Mouse (Mus musculus): ENCODE measurements around the gene Hist1h2bb. TPM values are rescaled to one million over a fixed set of nuclear protein-coding genes. Genes with fewer than 3 reads are reported as not detected.
"Not testable (repeated sequence)": the region's sequence is repeated elsewhere in the genome, so short reads cannot be mapped to it uniquely, and the experiment has no call there.

Gene Hist1h2bb
- polyA plus RNA-seq, 1 experiment from 2014 or later, result 1.2 TPM

GRCm38 (mm10) chr13:23757921-23758320 lies 11.4 kb downstream of the Hist1h2bb start:
- peaks cover 7% of the 10 kb centered on the region for H3K4me1 ChIP-seq (ENCODE audit: control insufficient read depth, insufficient read depth, low read length)
- H3K9ac ChIP-seq (ENCODE audit: low read depth, low read length), result no peak overlapping the region; the same call in 1 of the 2 replicates
- 54% methylated on average over 3 of the region's 3 CpGs for WGBS
- peak overlapping the region; percentile 93 for H3K27ac ChIP-seq (replicated peaks; ENCODE audit: low read depth, low read length)
- H3K4me3 ChIP-seq (ENCODE audit: low read depth, low read length), result peak overlapping the region; percentile 45
- H3K4me2 ChIP-seq (ENCODE audit: low read depth, low read length), result peak overlapping the region; percentile 76
- H3K27me3 ChIP-seq (replicated peaks; ENCODE audit: control insufficient read depth, insufficient read depth, low read length), result no peaks in the 10 kb centered on the region
- ATAC-seq (ENCODE audit: low read depth) (no peak), DNase-seq (ENCODE audit: low spot score) (no peak)
- no peaks in the 10 kb centered on the region for H3K9me3 ChIP-seq (ENCODE audit: control insufficient read depth, low read length)
- H3K36me3 ChIP-seq (ENCODE audit: control insufficient read depth, insufficient read depth, low read length), result no peaks in the 10 kb centered on the region

- peaks cover 13% of the 10 kb centered on the region for H3K4me1 ChIP-seq (ENCODE audit: control insufficient read depth, insufficient read depth, low read length)
- no peaks in the 10 kb centered on the region for H3K9me3 ChIP-seq (ENCODE audit: control insufficient read depth, low read length)
- 74% methylated on average over 3 of the region's 3 CpGs for WGBS
- no peak overlapping the region for H3K9ac ChIP-seq (ENCODE audit: low read depth, low read length)
- H3K36me3 ChIP-seq (ENCODE audit: control insufficient read depth, insufficient read depth, low read length), result no peaks in the 10 kb centered on the region
- H3K4me2 ChIP-seq (ENCODE audit: low read depth, low read length), result 0 out of 2 replicates have a peak overlapping the region, but pooled peaks have one; percentile 84
- no peak for DNase-seq (ENCODE audit: low spot score)
- H3K27ac ChIP-seq (replicated peaks; ENCODE audit: low read depth, low read length), result peak overlapping the region; percentile 93; the same call in 1 of the 2 replicates
- ATAC-seq (ENCODE audit: low read depth), result no peak
- H3K4me3 ChIP-seq (ENCODE audit: low read depth, low read length), result no peak overlapping the region
- no peaks in the 10 kb centered on the region for H3K27me3 ChIP-seq (replicated peaks; ENCODE audit: control insufficient read depth, insufficient read depth, low read length)
Measured at GRCm38 (mm10) chr13:23759251-23759771, 12.8 kb downstream of the Hist1h2bb start.

DNA sequence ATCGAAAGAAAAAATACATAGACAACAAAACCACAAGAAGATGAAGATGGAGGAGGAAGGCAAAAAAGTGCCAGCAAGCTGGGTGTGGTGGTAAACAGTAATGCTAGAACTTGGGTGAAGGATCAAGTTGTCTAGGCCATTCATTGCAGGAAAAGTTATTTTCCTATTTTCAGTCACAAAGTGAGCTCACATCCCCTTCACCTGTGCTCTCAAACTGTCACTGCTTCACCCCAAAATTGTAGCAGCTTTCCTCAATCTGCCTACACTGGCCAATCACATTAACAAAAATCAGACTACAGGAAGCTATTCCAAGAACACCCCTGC lies 13.3 kb downstream of the Hist1h2bb start:
- ATAC-seq (ENCODE audit: low read depth) (no peak), DNase-seq (ENCODE audit: low spot score) (no peak)
- no peaks in the 10 kb centered on the region for H3K27me3 ChIP-seq (replicated peaks; ENCODE audit: control insufficient read depth, insufficient read depth, low read length)
- 83% methylated on average over 1 of the region's 1 CpGs for WGBS
- peak overlapping the region; percentile 54 for H3K4me3 ChIP-seq (ENCODE audit: low read depth, low read length)
- no peaks in the 10 kb centered on the region for H3K9me3 ChIP-seq (ENCODE audit: control insufficient read depth, low read length)
- H3K36me3 ChIP-seq (ENCODE audit: control insufficient read depth, insufficient read depth, low read length), result no peaks in the 10 kb centered on the region
- peak overlapping the region; percentile 84 for H3K4me2 ChIP-seq (ENCODE audit: low read depth, low read length)
- peaks cover 18% of the 10 kb centered on the region for H3K4me1 ChIP-seq (ENCODE audit: control insufficient read depth, insufficient read depth, low read length)
- peak overlapping the region; percentile 68 for H3K9ac ChIP-seq (ENCODE audit: low read depth, low read length)
- H3K27ac ChIP-seq (replicated peaks; ENCODE audit: low read depth, low read length), result peak overlapping the region; percentile 93

- Histone ChIP-seq H3K9me3 (ENCODE audit: control insufficient read depth, low read length) (no peaks in the 10 kb centered on the region), H3K36me3 (ENCODE audit: control insufficient read depth, insufficient read depth, low read length) (no peaks in the 10 kb centered on the region), H3K4me1 (ENCODE audit: control insufficient read depth, insufficient read depth, low read length) (peaks cover 20% of the 10 kb centered on the region), H3K9ac (ENCODE audit: low read depth, low read length) (peak overlapping the region; percentile 68), H3K4me2 (ENCODE audit: low read depth, low read length) (peak overlapping the region; percentile 84), H3K4me3 (ENCODE audit: low read depth, low read length) (peak overlapping the region; percentile 54), H3K27ac (replicated peaks; ENCODE audit: low read depth, low read length) (peak overlapping the region; percentile 93), H3K27me3 (replicated peaks; ENCODE audit: control insufficient read depth, insufficient read depth, low read length) (no peaks in the 10 kb centered on the region)
- DNase-seq (ENCODE audit: low spot score) (peak; percentile 56), ATAC-seq (ENCODE audit: low read depth) (peak; percentile 3)
- WGBS, result 1% methylated on average over 17 of the region's 27 CpGs
Measured at GRCm38 (mm10) chr13:23760240-23760971, 13.9 kb downstream of the Hist1h2bb start.

DNA sequence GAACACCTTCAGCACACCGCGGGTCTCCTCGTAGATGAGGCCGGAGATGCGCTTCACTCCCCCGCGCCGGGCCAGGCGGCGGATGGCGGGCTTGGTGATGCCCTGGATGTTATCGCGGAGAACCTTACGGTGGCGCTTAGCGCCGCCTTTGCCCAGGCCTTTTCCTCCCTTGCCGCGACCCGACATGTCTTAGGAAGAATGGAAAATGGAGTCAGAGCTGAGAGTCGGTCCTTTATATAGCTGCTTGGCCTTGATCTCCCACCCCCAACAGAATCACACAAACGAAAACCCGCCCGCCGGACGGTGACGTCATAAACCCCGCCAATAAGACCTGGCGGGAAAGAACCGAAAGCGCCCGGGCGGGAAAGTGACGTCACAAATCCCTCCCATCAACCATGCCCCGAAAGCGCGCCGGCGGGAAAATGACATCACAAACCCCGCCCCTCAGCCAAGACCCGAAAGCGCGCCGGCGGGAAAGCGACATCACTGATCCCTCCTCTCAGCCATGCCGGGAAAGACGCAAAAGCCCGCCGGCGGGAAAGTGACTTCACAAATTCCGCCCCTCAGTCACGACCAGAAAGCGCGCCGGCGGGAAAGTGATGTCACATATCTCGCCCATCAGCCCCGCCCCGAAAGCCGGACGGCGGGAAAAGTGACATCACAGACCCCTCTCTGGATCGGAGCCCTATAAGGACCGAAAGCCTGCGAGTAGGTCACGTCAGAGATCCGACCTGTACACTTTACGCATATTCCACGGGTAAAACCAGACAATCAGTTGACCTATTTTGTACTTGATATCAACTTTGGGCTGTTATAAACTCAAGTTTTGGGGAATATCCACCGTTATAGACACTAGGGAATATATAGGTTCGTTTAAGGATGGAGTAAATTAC lies 14.7 kb downstream of the Hist1h2bb start, which contains the start of gene Hist1h4a:
TSS of gene Hist1h4a (minus strand) at position 259 of the 893 bp plus-strand sequence.
- no peaks in the 10 kb centered on the region for H3K27me3 ChIP-seq (replicated peaks; ENCODE audit: control insufficient read depth, insufficient read depth, low read length)
- DNase-seq (ENCODE audit: low spot score) (peak; percentile 99), ATAC-seq (ENCODE audit: low read depth) (peak; percentile 64)
- H3K36me3 ChIP-seq (ENCODE audit: control insufficient read depth, insufficient read depth, low read length), result no peaks in the 10 kb centered on the region
- peak within 1 kb of the TSS; percentile 84 for H3K4me2 ChIP-seq (ENCODE audit: low read depth, low read length)
- peak within 1 kb of the TSS; percentile 73 for H3K9ac ChIP-seq (ENCODE audit: low read depth, low read length)
- under 1% methylated on average over 54 of the region's 72 CpGs for whole genome bisulfite sequencing
- peak within 1 kb of the TSS; percentile 93 for H3K27ac ChIP-seq (replicated peaks; ENCODE audit: low read depth, low read length)
- H3K4me1 ChIP-seq (ENCODE audit: control insufficient read depth, insufficient read depth, low read length), result peaks cover 20% of the 10 kb centered on the region
- H3K9me3 ChIP-seq (ENCODE audit: control insufficient read depth, low read length), result no peaks in the 10 kb centered on the region
- H3K4me3 ChIP-seq (ENCODE audit: low read depth, low read length), result peak within 1 kb of the TSS; percentile 54

- ATAC-seq (ENCODE audit: low read depth), result peak; percentile 76
- Histone ChIP-seq H3K4me1 (ENCODE audit: control insufficient read depth, insufficient read depth, low read length) (peaks cover 20% of the 10 kb centered on the region), H3K27ac (replicated peaks; ENCODE audit: low read depth, low read length) (peak within 1 kb of the TSS; percentile 93), H3K4me2 (ENCODE audit: low read depth, low read length) (peak within 1 kb of the TSS; percentile 84), H3K4me3 (ENCODE audit: low read depth, low read length) (peak within 1 kb of the TSS; percentile 54), H3K9ac (ENCODE audit: low read depth, low read length) (peak within 1 kb of the TSS; percentile 73)
- DNase-seq (ENCODE audit: low spot score), result peak; percentile 95
- not testable (repeated sequence) for H3K36me3 ChIP-seq (ENCODE audit: control insufficient read depth, insufficient read depth, low read length); H3K27me3 ChIP-seq (replicated peaks; ENCODE audit: control insufficient read depth, insufficient read depth, low read length); H3K9me3 ChIP-seq (ENCODE audit: control insufficient read depth, low read length)
- WGBS, result under 1% methylated on average over 23 of the region's 52 CpGs
Measured at GRCm38 (mm10) chr13:23761871-23762821, 15.6 kb downstream of the Hist1h2bb start, which contains the start of gene Hist1h3a. Gene Hist1h3a (minus strand): TSS chr13:23762386.

- no peaks in the 10 kb centered on the region for H3K9me3 ChIP-seq (ENCODE audit: control insufficient read depth, low read length)
- H3K4me3 ChIP-seq (ENCODE audit: low read depth, low read length), result peak overlapping the region; percentile 54
- no peak for DNase-seq (ENCODE audit: low spot score)
- no peaks in the 10 kb centered on the region for H3K36me3 ChIP-seq (ENCODE audit: control insufficient read depth, insufficient read depth, low read length)
- peak overlapping the region; percentile 93 for H3K27ac ChIP-seq (replicated peaks; ENCODE audit: low read depth, low read length)
- no peaks in the 10 kb centered on the region for H3K27me3 ChIP-seq (replicated peaks; ENCODE audit: control insufficient read depth, insufficient read depth, low read length)
- peaks cover 20% of the 10 kb centered on the region for H3K4me1 ChIP-seq (ENCODE audit: control insufficient read depth, insufficient read depth, low read length)
- H3K4me2 ChIP-seq (ENCODE audit: low read depth, low read length), result peak overlapping the region; percentile 84
- peak overlapping the region; percentile 73 for H3K9ac ChIP-seq (ENCODE audit: low read depth, low read length)
- WGBS, result 2% methylated on average over 10 of the region's 10 CpGs
- ATAC-seq (ENCODE audit: low read depth), result no peak
Measured at GRCm38 (mm10) chr13:23763242-23763585, 16.7 kb downstream of the Hist1h2bb start.

Measured in embryonic facial prominence, embryonic 14.5 days (tissue).